Mouse (Mus musculus): ENCODE measurements around the gene Coro7.
"Not testable (repeated sequence)": the region's sequence is repeated elsewhere in the genome, so short reads cannot be mapped to it uniquely, and the experiment has no call there.

DNA sequence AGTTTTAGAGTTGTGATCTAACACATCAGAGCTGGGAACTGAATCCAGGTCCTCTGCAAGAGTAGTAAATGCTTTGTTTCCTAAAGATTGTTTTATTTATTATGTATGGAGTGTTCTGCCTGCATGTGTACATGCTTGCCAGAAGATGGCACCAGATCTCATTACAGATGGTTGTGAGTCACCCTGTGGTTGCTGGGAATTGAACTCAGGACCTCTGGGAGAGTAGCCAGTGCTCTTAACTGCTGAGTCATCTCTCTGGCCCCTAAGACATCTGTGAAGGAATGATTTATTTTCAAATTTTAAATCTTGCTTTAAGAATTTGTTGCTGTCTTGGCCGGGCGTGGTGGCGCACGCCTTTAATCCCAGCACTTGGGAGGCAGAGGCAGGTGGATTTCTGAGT lies 9.8 kb upstream of the Coro7 start:
- TF ChIP-seq POLR2A (IDR thresholded peaks at IDR 0.05; ENCODE audit: borderline replicate concordance, extremely low read depth, low read depth, low read length); CTCF (IDR thresholded peaks at IDR 0.05; ENCODE audit: insufficient read depth, low read length): not testable (repeated sequence)
